Mouse (Mus musculus) lung, embryonic 16.5 days (tissue): ENCODE results near the gene Map3k20. TPM values are rescaled to one million over a fixed set of nuclear protein-coding genes. Genes with fewer than 3 reads are reported as not detected.

Experiments
- ATAC-seq: fragments of 200-750 bp; cut with Nextera tagmentation; 2 replicates; pipeline ENCODE4 v1.8.0; 2017; ENCODE audit warnings: low read depth, mild to moderate bottlenecking, moderate library complexity
- H3K27ac ChIP-seq: fragments of 300-500 bp; sonication (generic); 2 replicates; pipeline ENCODE4 v1.5.1; 2014; ENCODE audit warnings: mild to moderate bottlenecking, control low read depth, low read length
- H3K27me3 ChIP-seq: fragments of 300-500 bp; sonication (generic); 2 replicates; pipeline ENCODE4 v1.6.1; 2014; ENCODE audit warnings: low read depth, low read length, mixed read lengths; ENCODE audit not compliant: control insufficient read depth, insufficient read depth
- H3K36me3 ChIP-seq: fragments of 300-500 bp; sonication (generic); 2 replicates; pipeline ENCODE4 v1.6.1; 2014; ENCODE audit warnings: low read length; ENCODE audit not compliant: control insufficient read depth, insufficient read depth
- H3K4me1 ChIP-seq: fragments of 300-500 bp; sonication (generic); replicated peaks from 2 replicates; pipeline ENCODE4 v1.6.1; 2014; ENCODE audit warnings: low read length, mixed read lengths; ENCODE audit not compliant: control insufficient read depth, insufficient read depth
- H3K4me2 ChIP-seq: fragments of 300-500 bp; sonication (generic); 2 replicates; pipeline ENCODE4 v1.6.1; 2014; ENCODE audit warnings: low read depth, low read length, control low read depth
- H3K4me3 ChIP-seq: fragments of 300-500 bp; sonication (generic); 2 replicates; pipeline ENCODE4 v1.5.1; 2014; ENCODE audit warnings: mild to moderate bottlenecking, low read length, control low read depth
- H3K9ac ChIP-seq: fragments of 300-500 bp; sonication (generic); 2 replicates; pipeline ENCODE4 v1.6.1; 2014; ENCODE audit warnings: low read length, control low read depth
- H3K9me3 ChIP-seq: fragments of 300-500 bp; sonication (generic); 2 replicates; pipeline ENCODE4 v1.6.1; 2016; ENCODE audit warnings: low read length; ENCODE audit not compliant: control insufficient read depth
- WGBS: fragments of 180-500 bp; shearing (Covaris S2); extraction: QIAGEN DNeasy Blood & Tissue Kit; methylation state at CpG from one replicate; pipeline ENCODE4 v1.1.7; 2014; 5-methylcytosine and 5-hydroxymethylcytosine counted together
- polyA plus RNA-seq: library from polyadenylated mRNA; unstranded; fragments of >200 nt; fragmentation: Nextera tagmentation; extraction: Ambion mirVana; gene quantifications from 2 replicates; pipeline ENCODE4 v1.2.1, GENCODE M21; 2015

Map3k20 gene
- polyA plus RNA-seq, 1 experiment from 2014 or later, result 31.6 TPM

- Histone ChIP-seq H3K36me3 (peaks cover 39% of the 10 kb centered on the region), H3K27me3 (no peaks in the 10 kb centered on the region), H3K27ac (no peak overlapping the region), H3K9me3 (no peaks in the 10 kb centered on the region), H3K9ac (no peak overlapping the region), H3K4me1 (peaks cover 22% of the 10 kb centered on the region), H3K4me2 (no peak overlapping the region), H3K4me3 (no peak overlapping the region)
- ATAC-seq, result no peak
- 83% methylated on average over 9 of the region's 9 CpGs for WGBS
These were observed 194.4 kb downstream of the Map3k20 start for GRCm38 (mm10) chr2:72479818-72480217.

DNA sequence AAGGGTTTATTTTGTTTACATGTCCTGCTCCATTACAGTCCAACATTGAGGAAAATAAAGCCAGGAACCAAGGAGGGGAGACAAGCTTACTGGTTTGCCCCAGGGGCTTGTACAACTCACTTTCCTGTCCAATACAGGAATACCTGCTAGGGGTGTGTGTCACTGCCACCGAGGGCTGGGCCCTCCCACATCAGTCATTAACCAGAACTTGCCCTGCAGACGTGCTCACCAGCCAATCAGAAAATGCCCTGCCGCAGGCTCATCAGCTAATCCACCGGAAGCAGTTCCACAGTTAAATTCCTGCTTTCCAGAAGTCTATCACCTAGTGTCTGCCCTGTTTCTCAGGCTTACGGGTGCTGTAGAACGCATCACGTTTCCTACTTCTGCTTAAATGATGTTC is 206.2 kb downstream of the Map3k20 start:
- no peak overlapping the region for H3K9ac ChIP-seq
- H3K4me2 ChIP-seq, result no peak overlapping the region
- no peak overlapping the region for H3K27ac ChIP-seq
- no peak for ATAC-seq
- no peaks in the 10 kb centered on the region for H3K27me3 ChIP-seq
- no peaks in the 10 kb centered on the region; the same call in 1 of the 2 replicates for H3K9me3 ChIP-seq
- no peak overlapping the region for H3K4me3 ChIP-seq
- peaks cover 7% of the 10 kb centered on the region; the same call in 1 of the 2 replicates for H3K36me3 ChIP-seq
- WGBS, result 43% methylated on average over 7 of the region's 7 CpGs
- H3K4me1 ChIP-seq, result no peaks in the 10 kb centered on the region; the same call in 1 of the 2 replicates

Other genes starting within 250 kb of the Map3k20 start
- 130 and 137 TPM in 2 replicates for gene Cdca7, start 190.5 kb downstream of the Map3k20 start, polyA plus RNA-seq